Mouse (Mus musculus): ENCODE measurements around the gene Serinc5. TPM values are rescaled to one million over a fixed set of nuclear protein-coding genes. Genes with fewer than 3 reads are reported as not detected.

Serinc5 gene
- polyA plus RNA-seq, 1 experiment, result 64.5 TPM

DNA sequence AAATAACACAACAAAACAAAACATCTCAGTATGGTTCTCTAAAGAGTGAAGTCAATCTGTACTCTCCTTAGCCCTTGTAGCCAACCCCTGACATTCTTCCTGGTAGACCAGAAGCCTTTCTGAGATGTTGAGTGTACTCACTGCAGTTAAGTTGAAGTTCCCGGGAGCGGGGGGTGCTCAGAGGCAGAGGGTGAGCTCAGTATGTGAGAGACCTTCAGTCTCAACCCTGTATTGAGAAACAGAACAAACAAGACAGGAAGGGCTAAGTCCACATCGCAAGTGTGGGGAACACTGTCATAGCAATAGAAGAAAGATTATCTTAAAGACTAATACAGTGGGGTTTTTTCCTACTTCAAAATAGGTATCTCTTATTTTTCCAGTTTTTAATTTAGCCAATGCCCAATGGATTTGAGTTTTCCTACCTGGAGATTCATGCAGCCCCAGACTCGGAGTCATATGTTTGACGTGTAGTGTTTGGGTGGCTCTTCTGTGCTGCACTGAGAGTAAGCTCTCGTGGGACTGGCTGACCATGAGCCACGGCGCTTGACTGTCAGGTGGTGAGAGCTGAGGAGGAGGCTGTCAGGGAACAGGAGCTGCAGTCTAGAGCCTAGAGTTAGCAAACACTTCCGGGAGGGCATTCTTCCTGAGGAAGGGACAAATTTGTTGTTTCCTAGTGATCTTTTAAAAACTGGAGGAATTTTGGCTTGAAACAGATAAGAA lies 95.6 kb downstream of the Serinc5 start:
- Histone ChIP-seq H3K4me1 (ENCODE audit: control insufficient read depth, insufficient read depth, low read length) (no peaks in the 10 kb centered on the region), H3K4me3 (ENCODE audit: insufficient read depth, low read length) (no peak overlapping the region), H3K27ac (ENCODE audit: insufficient read depth, low read length) (no peak overlapping the region)
- TF ChIP-seq CTCF (IDR thresholded peaks at IDR 0.05; ENCODE audit: extremely low read depth, insufficient read depth, low read length) (no peak), POLR2A (IDR thresholded peaks at IDR 0.05; ENCODE audit: extremely low read depth, insufficient read depth, low read length) (no peak)

- TF ChIP-seq POLR2A (IDR thresholded peaks at IDR 0.05; ENCODE audit: extremely low read depth, insufficient read depth, low read length), result no peak
- no peak for TF ChIP-seq CTCF (IDR thresholded peaks at IDR 0.05; ENCODE audit: extremely low read depth, insufficient read depth, low read length)
- Histone ChIP-seq H3K4me3 (ENCODE audit: insufficient read depth, low read length) (no peak overlapping the region), H3K4me1 (ENCODE audit: control insufficient read depth, insufficient read depth, low read length) (no peaks in the 10 kb centered on the region), H3K27ac (ENCODE audit: insufficient read depth, low read length) (no peak overlapping the region)
These were observed 97.0 kb downstream of the Serinc5 start for GRCm38 (mm10) chr13:92707941-92708340.

- TF ChIP-seq CTCF (IDR thresholded peaks at IDR 0.05; ENCODE audit: extremely low read depth, insufficient read depth, low read length), result no peak
- TF ChIP-seq POLR2A (IDR thresholded peaks at IDR 0.05; ENCODE audit: extremely low read depth, insufficient read depth, low read length), result no peak
- Histone ChIP-seq H3K27ac (ENCODE audit: insufficient read depth, low read length) (no peak overlapping the region), H3K4me1 (ENCODE audit: control insufficient read depth, insufficient read depth, low read length) (no peaks in the 10 kb centered on the region), H3K4me3 (ENCODE audit: insufficient read depth, low read length) (no peak overlapping the region)
These were observed 97.6 kb downstream of the Serinc5 start for GRCm38 (mm10) chr13:92708466-92708865.

GRCm38 (mm10) chr13:92709535-92709934 lies 98.6 kb downstream of the Serinc5 start:
- H3K4me1 ChIP-seq (ENCODE audit: control insufficient read depth, insufficient read depth, low read length), result no peaks in the 10 kb centered on the region
- no peak overlapping the region for H3K27ac ChIP-seq (ENCODE audit: insufficient read depth, low read length)
- no peak for TF ChIP-seq POLR2A (IDR thresholded peaks at IDR 0.05; ENCODE audit: extremely low read depth, insufficient read depth, low read length)
- TF ChIP-seq CTCF (IDR thresholded peaks at IDR 0.05; ENCODE audit: extremely low read depth, insufficient read depth, low read length), result no peak
- H3K4me3 ChIP-seq (ENCODE audit: insufficient read depth, low read length), result no peak overlapping the region

DNA sequence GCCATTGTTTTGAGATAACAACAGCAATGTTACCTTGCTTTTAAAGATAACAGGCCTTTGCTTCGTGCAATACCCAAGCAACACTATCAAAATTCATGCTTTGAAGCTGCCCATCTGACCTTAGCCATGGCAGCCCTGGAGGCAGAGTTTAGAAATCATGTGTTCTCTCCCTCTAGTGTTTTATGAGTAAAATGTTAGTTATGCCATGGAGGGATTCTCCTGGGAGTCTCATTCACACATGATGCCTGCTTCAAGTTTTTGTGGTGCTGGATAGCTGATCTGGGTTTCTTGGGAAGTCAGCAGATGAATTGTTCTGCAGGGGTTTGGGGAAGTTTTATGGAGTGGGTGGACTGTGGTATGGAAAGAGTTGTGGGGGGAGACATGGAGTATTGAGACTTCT lies 99.5 kb downstream of the Serinc5 start:
- H3K4me3 ChIP-seq (ENCODE audit: insufficient read depth, low read length), result no peak overlapping the region
- no peak overlapping the region for H3K27ac ChIP-seq (ENCODE audit: insufficient read depth, low read length)
- TF ChIP-seq POLR2A (IDR thresholded peaks at IDR 0.05; ENCODE audit: extremely low read depth, insufficient read depth, low read length) (no peak), CTCF (IDR thresholded peaks at IDR 0.05; ENCODE audit: extremely low read depth, insufficient read depth, low read length) (no peak)
- H3K4me1 ChIP-seq (ENCODE audit: control insufficient read depth, insufficient read depth, low read length), result no peaks in the 10 kb centered on the region

DNA sequence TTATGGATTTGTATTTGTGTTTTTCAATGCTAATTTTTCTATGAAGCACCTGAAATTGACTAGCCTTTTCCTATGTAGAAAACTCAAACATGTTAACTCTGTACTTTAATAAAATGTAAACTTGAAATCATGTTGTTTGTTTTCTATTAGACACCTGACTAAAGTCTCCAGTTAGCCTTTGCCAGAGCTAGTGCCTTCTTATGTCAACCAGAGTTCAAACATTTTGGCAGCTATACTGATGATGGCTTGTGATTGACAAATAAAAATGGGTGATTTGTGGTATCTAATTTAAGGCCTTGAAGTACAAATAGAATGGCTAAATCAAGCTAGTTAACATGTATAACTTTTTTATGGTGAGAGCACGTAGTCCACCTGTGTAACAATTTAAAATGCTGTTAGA lies 100.9 kb downstream of the Serinc5 start:
- Histone ChIP-seq H3K4me1 (ENCODE audit: control insufficient read depth, insufficient read depth, low read length) (no peaks in the 10 kb centered on the region), H3K4me3 (ENCODE audit: insufficient read depth, low read length) (no peak overlapping the region), H3K27ac (ENCODE audit: insufficient read depth, low read length) (no peak overlapping the region)
- TF ChIP-seq POLR2A (IDR thresholded peaks at IDR 0.05; ENCODE audit: extremely low read depth, insufficient read depth, low read length) (no peak), CTCF (IDR thresholded peaks at IDR 0.05; ENCODE audit: extremely low read depth, insufficient read depth, low read length) (no peak)

DNA sequence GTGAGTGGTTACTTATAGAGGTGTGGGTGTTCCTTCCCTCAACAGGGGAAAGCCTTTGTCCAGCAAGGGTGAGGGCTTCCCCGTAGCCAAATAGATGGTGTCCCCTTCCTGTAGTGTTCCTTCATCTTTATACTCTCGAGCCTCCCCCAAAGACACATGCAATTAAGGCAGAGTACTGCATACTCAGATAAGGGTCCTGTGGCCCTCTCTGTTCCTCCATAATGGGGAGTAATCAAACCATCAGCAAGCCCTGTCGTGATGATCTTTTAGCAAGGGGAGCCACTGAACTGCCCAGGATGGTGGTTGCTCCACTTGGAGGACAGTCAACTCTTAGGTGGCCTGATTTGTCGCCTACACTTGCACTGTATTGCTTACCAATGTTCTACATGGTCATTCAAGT lies 101.7 kb downstream of the Serinc5 start:
- H3K4me3 ChIP-seq (ENCODE audit: insufficient read depth, low read length), result no peak overlapping the region
- TF ChIP-seq POLR2A (IDR thresholded peaks at IDR 0.05; ENCODE audit: extremely low read depth, insufficient read depth, low read length), result no peak
- no peak for TF ChIP-seq CTCF (IDR thresholded peaks at IDR 0.05; ENCODE audit: extremely low read depth, insufficient read depth, low read length)
- no peak overlapping the region for H3K27ac ChIP-seq (ENCODE audit: insufficient read depth, low read length)
- H3K4me1 ChIP-seq (ENCODE audit: control insufficient read depth, insufficient read depth, low read length), result no peaks in the 10 kb centered on the region

- TF ChIP-seq CTCF (IDR thresholded peaks at IDR 0.05; ENCODE audit: extremely low read depth, insufficient read depth, low read length) (no peak), POLR2A (IDR thresholded peaks at IDR 0.05; ENCODE audit: extremely low read depth, insufficient read depth, low read length) (no peak)
- Histone ChIP-seq H3K27ac (ENCODE audit: insufficient read depth, low read length) (no peak overlapping the region), H3K4me3 (ENCODE audit: insufficient read depth, low read length) (no peak overlapping the region), H3K4me1 (ENCODE audit: control insufficient read depth, insufficient read depth, low read length) (no peaks in the 10 kb centered on the region)
These were observed 107.2 kb downstream of the Serinc5 start for GRCm38 (mm10) chr13:92717851-92718665.

- Histone ChIP-seq H3K4me1 (ENCODE audit: control insufficient read depth, insufficient read depth, low read length) (no peaks in the 10 kb centered on the region), H3K4me3 (ENCODE audit: insufficient read depth, low read length) (no peak overlapping the region), H3K27ac (ENCODE audit: insufficient read depth, low read length) (no peak overlapping the region)
- TF ChIP-seq CTCF (IDR thresholded peaks at IDR 0.05; ENCODE audit: extremely low read depth, insufficient read depth, low read length) (no peak), POLR2A (IDR thresholded peaks at IDR 0.05; ENCODE audit: extremely low read depth, insufficient read depth, low read length) (no peak)
These were observed 110.1 kb downstream of the Serinc5 start for GRCm38 (mm10) chr13:92721006-92721405.

DNA sequence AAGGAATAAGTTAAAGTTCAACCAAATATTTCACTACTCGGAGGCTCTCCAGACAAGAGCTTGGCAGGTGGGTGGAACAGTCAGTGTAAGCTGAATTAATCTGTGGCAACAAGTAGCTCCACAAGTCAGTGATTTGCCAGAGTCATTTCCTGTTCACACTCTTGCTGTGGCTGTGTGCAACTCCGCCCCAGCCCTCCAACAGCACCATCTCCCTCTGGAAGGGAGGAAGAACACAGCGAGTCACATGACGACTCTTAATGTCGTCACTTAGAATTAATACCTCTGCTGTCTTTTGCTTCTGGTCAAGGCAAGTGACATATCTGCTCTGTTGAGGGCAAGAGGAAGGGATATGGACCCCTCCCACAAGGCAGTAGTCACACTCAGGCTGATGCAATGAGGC lies 111.5 kb downstream of the Serinc5 start:
- H3K4me3 ChIP-seq (ENCODE audit: insufficient read depth, low read length), result no peak overlapping the region
- H3K4me1 ChIP-seq (ENCODE audit: control insufficient read depth, insufficient read depth, low read length), result no peaks in the 10 kb centered on the region
- H3K27ac ChIP-seq (ENCODE audit: insufficient read depth, low read length), result no peak overlapping the region
- TF ChIP-seq CTCF (IDR thresholded peaks at IDR 0.05; ENCODE audit: extremely low read depth, insufficient read depth, low read length) (no peak), POLR2A (IDR thresholded peaks at IDR 0.05; ENCODE audit: extremely low read depth, insufficient read depth, low read length) (no peak)
